Mouse (Mus musculus) lung, embryonic 16.5 days (tissue): ENCODE measurements around the gene Olfr1028. TPM values are rescaled to one million over a fixed set of nuclear protein-coding genes. Genes with fewer than 3 reads are reported as not detected.

Source experiments
- polyA plus RNA-seq: library from polyadenylated mRNA; unstranded; fragments of >200 nt; fragmentation: Nextera tagmentation; extraction: Ambion mirVana; gene quantifications from 2 replicates; pipeline ENCODE4 v1.2.1, GENCODE M21; 2015

Gene Olfr1028
- polyA plus RNA-seq, 1 experiment from 2014 or later, result not detected

Other genes with a start within 250 kb of the Olfr1028 start
- gene Olfr1009, start 235.0 kb upstream of the Olfr1028 start, polyA plus RNA-seq, result not detected in 2 replicates
- not detected in 2 replicates for gene Olfr1012, start 187.7 kb upstream of the Olfr1028 start, polyA plus RNA-seq
- gene Olfr1013, start 183.3 kb upstream of the Olfr1028 start, polyA plus RNA-seq, result not detected in 2 replicates
- gene Olfr1014, start 177.7 kb upstream of the Olfr1028 start, polyA plus RNA-seq, result not detected in 2 replicates
- gene Olfr1015, start 168.4 kb upstream of the Olfr1028 start, polyA plus RNA-seq, result not detected in 2 replicates
- not detected in 2 replicates for gene Olfr1016, start 147.9 kb upstream of the Olfr1028 start, polyA plus RNA-seq
- gene Olfr1018, start 132.0 kb upstream of the Olfr1028 start, polyA plus RNA-seq, result not detected in 2 replicates
- not detected in 2 replicates for gene Olfr1019, start 105.0 kb upstream of the Olfr1028 start, polyA plus RNA-seq
- not detected in 2 replicates for gene Olfr1020, start 103.4 kb upstream of the Olfr1028 start, polyA plus RNA-seq
- not detected in 2 replicates for gene Olfr1022, start 81.8 kb upstream of the Olfr1028 start, polyA plus RNA-seq
- not detected in 2 replicates for gene Olfr1023, start 64.8 kb upstream of the Olfr1028 start, polyA plus RNA-seq
- not detected in 2 replicates for gene Olfr1024, start 45.4 kb upstream of the Olfr1028 start, polyA plus RNA-seq
- not detected in 2 replicates for gene Olfr1025-ps1, start 35.2 kb upstream of the Olfr1028 start, polyA plus RNA-seq
- gene Olfr1026, start 28.9 kb upstream of the Olfr1028 start, polyA plus RNA-seq, result not detected in 2 replicates
- not detected in 2 replicates for gene Olfr1029, start 23.5 kb downstream of the Olfr1028 start, polyA plus RNA-seq
- not detected in 2 replicates for gene Olfr1030, start 28.8 kb downstream of the Olfr1028 start, polyA plus RNA-seq
- not detected in 2 replicates for gene Olfr1031, start 39.9 kb downstream of the Olfr1028 start, polyA plus RNA-seq
- gene Olfr1032, start 55.1 kb downstream of the Olfr1028 start, polyA plus RNA-seq, result not detected in 2 replicates
- gene Olfr1033, start 70.2 kb downstream of the Olfr1028 start, polyA plus RNA-seq, result 3.9 and 5.5 TPM in 2 replicates
- 0.10 TPM in 1 of 2 replicates, not detected in the other for gene Olfr1034, start 95.4 kb downstream of the Olfr1028 start, polyA plus RNA-seq
- not detected in 2 replicates for gene Olfr1036, start 123.6 kb downstream of the Olfr1028 start, polyA plus RNA-seq
- gene Olfr1037, start 136.9 kb downstream of the Olfr1028 start, polyA plus RNA-seq, result not detected in 2 replicates
- not detected in 2 replicates for gene Olfr1039, start 185.5 kb downstream of the Olfr1028 start, polyA plus RNA-seq
- not detected in 2 replicates for gene Olfr1040, start 196.3 kb downstream of the Olfr1028 start, polyA plus RNA-seq
- not detected in 2 replicates for gene Olfr1042, start 211.4 kb downstream of the Olfr1028 start, polyA plus RNA-seq
- gene Olfr1043, start 217.1 kb downstream of the Olfr1028 start, polyA plus RNA-seq, result not detected in 2 replicates
- not detected in 2 replicates for gene Olfr1044, start 227.4 kb downstream of the Olfr1028 start, polyA plus RNA-seq
- not detected in 2 replicates for gene Olfr52, start 235.2 kb downstream of the Olfr1028 start, polyA plus RNA-seq